Mouse (Mus musculus): ENCODE data around the gene Xpc. TPM values are rescaled to one million over a fixed set of nuclear protein-coding genes. Genes with fewer than 3 reads are reported as not detected.

Xpc gene
- polyA plus RNA-seq (2015; fragmentation: Nextera tagmentation; extraction: Ambion mirVana) = 28.9 and 30.3 TPM in 2 replicates

- H3K4me1 ChIP-seq (ENCODE audit: insufficient read depth, low read length) = peaks cover 28% of the 10 kb centered on the region
- peaks cover 32% of the 10 kb centered on the region for H3K36me3 ChIP-seq (ENCODE audit: insufficient read depth, low read length)
- ATAC-seq (ENCODE audit: low FRiP score, low TSS enrichment) = peak; percentile 99
- H3K9ac ChIP-seq (replicated peaks; ENCODE audit: low read length) = peak within 1 kb of the TSS; percentile 82
- H3K4me2 ChIP-seq (replicated peaks; ENCODE audit: low read depth, low read length) = peak within 1 kb of the TSS; percentile 77
- H3K4me3 ChIP-seq (ENCODE audit: low read length) = peak within 1 kb of the TSS; percentile 66
- H3K27me3 ChIP-seq (ENCODE audit: insufficient read depth, low read length) = no peaks in the 10 kb centered on the region
- H3K27ac ChIP-seq (ENCODE audit: low read length) = peak within 1 kb of the TSS; percentile 80
- WGBS = under 1% methylated on average over 80 of the region's 80 CpGs
- no peaks in the 10 kb centered on the region for H3K9me3 ChIP-seq (ENCODE audit: low read length)
Observed at GRCm38 (mm10) chr6:91515545-91516449, at the start of gene Xpc, which contains the start of gene Lsm3. Xpc (minus strand) TSS chr6:91515888. Lsm3 (plus strand) TSS chr6:91515928.

- H3K9ac ChIP-seq (replicated peaks; ENCODE audit: low read length) = no peak overlapping the region
- 72% methylated on average over 3 of the region's 3 CpGs for WGBS
Observed at GRCm38 (mm10) chr6:91563031-91563430, 47.3 kb upstream of the Xpc start.

GRCm38 (mm10) chr6:91560186-91560585 is 44.5 kb upstream of the Xpc start:
- WGBS = 89% methylated on average over 3 of the region's 3 CpGs
- no peak for ATAC-seq (ENCODE audit: low FRiP score, low TSS enrichment)

More at GRCm38 (mm10) chr6:91563031-91563430, 47.3 kb upstream of the Xpc start:
- Histone ChIP-seq H3K27ac (ENCODE audit: low read length) (no peak overlapping the region), H3K4me3 (ENCODE audit: low read length) (no peak overlapping the region), H3K9me3 (ENCODE audit: low read length) (no peaks in the 10 kb centered on the region), H3K27me3 (ENCODE audit: insufficient read depth, low read length) (no peaks in the 10 kb centered on the region), H3K4me2 (replicated peaks; ENCODE audit: low read depth, low read length) (no peak overlapping the region), H3K4me1 (ENCODE audit: insufficient read depth, low read length) (no peaks in the 10 kb centered on the region), H3K36me3 (ENCODE audit: insufficient read depth, low read length) (no peaks in the 10 kb centered on the region)
- no peak for ATAC-seq (ENCODE audit: low FRiP score, low TSS enrichment)

GRCm38 (mm10) chr6:91559371-91559770 is 43.7 kb upstream of the Xpc start:
- Histone ChIP-seq H3K27me3 (ENCODE audit: insufficient read depth, low read length) (no peaks in the 10 kb centered on the region), H3K4me2 (replicated peaks; ENCODE audit: low read depth, low read length) (no peak overlapping the region), H3K4me1 (ENCODE audit: insufficient read depth, low read length) (no peaks in the 10 kb centered on the region), H3K4me3 (ENCODE audit: low read length) (no peak overlapping the region), H3K9me3 (ENCODE audit: low read length) (no peaks in the 10 kb centered on the region), H3K9ac (replicated peaks; ENCODE audit: low read length) (no peak overlapping the region), H3K27ac (ENCODE audit: low read length) (no peak overlapping the region), H3K36me3 (ENCODE audit: insufficient read depth, low read length) (no peaks in the 10 kb centered on the region)
- 80% methylated on average over 4 of the region's 4 CpGs for WGBS
- ATAC-seq (ENCODE audit: low FRiP score, low TSS enrichment) = no peak

More at GRCm38 (mm10) chr6:91560186-91560585, 44.5 kb upstream of the Xpc start:
- no peak overlapping the region for H3K4me3 ChIP-seq (ENCODE audit: low read length)
- H3K27me3 ChIP-seq (ENCODE audit: insufficient read depth, low read length) = no peaks in the 10 kb centered on the region
- no peaks in the 10 kb centered on the region for H3K36me3 ChIP-seq (ENCODE audit: insufficient read depth, low read length)
- H3K9ac ChIP-seq (replicated peaks; ENCODE audit: low read length) = no peak overlapping the region
- H3K4me2 ChIP-seq (replicated peaks; ENCODE audit: low read depth, low read length) = no peak overlapping the region
- no peaks in the 10 kb centered on the region for H3K4me1 ChIP-seq (ENCODE audit: insufficient read depth, low read length)
- no peaks in the 10 kb centered on the region for H3K9me3 ChIP-seq (ENCODE audit: low read length)
- H3K27ac ChIP-seq (ENCODE audit: low read length) = no peak overlapping the region

GRCm38 (mm10) chr6:91558565-91558964 is 42.9 kb upstream of the Xpc start:
- Histone ChIP-seq H3K27ac (ENCODE audit: low read length) (no peak overlapping the region), H3K27me3 (ENCODE audit: insufficient read depth, low read length) (no peaks in the 10 kb centered on the region), H3K9me3 (ENCODE audit: low read length) (no peaks in the 10 kb centered on the region), H3K4me2 (replicated peaks; ENCODE audit: low read depth, low read length) (no peak overlapping the region), H3K36me3 (ENCODE audit: insufficient read depth, low read length) (no peaks in the 10 kb centered on the region), H3K4me3 (ENCODE audit: low read length) (no peak overlapping the region), H3K4me1 (ENCODE audit: insufficient read depth, low read length) (no peaks in the 10 kb centered on the region), H3K9ac (replicated peaks; ENCODE audit: low read length) (no peak overlapping the region)
- no peak for ATAC-seq (ENCODE audit: low FRiP score, low TSS enrichment)
- 49% methylated on average over 1 of the region's 1 CpGs for WGBS

GRCm38 (mm10) chr6:91552693-91553092 is 37.0 kb upstream of the Xpc start:
- no peaks in the 10 kb centered on the region for H3K9me3 ChIP-seq (ENCODE audit: low read length)
- no peaks in the 10 kb centered on the region for H3K27me3 ChIP-seq (ENCODE audit: insufficient read depth, low read length)
- H3K36me3 ChIP-seq (ENCODE audit: insufficient read depth, low read length) = no peaks in the 10 kb centered on the region
- 23% methylated on average over 3 of the region's 3 CpGs for WGBS
- no peak overlapping the region for H3K9ac ChIP-seq (replicated peaks; ENCODE audit: low read length)
- no peak overlapping the region for H3K4me3 ChIP-seq (ENCODE audit: low read length)
- no peak overlapping the region for H3K27ac ChIP-seq (ENCODE audit: low read length)
- 0 out of 2 replicates have a peak, but pooled peaks have one; percentile 50 for ATAC-seq (ENCODE audit: low FRiP score, low TSS enrichment)
- no peaks in the 10 kb centered on the region; the same call in 1 of the 2 replicates for H3K4me1 ChIP-seq (ENCODE audit: insufficient read depth, low read length)
- no peak overlapping the region for H3K4me2 ChIP-seq (replicated peaks; ENCODE audit: low read depth, low read length)

- Histone ChIP-seq H3K4me2 (replicated peaks; ENCODE audit: low read depth, low read length) (no peak overlapping the region), H3K27ac (ENCODE audit: low read length) (no peak overlapping the region), H3K9ac (replicated peaks; ENCODE audit: low read length) (no peak overlapping the region), H3K4me3 (ENCODE audit: low read length) (no peak overlapping the region), H3K27me3 (ENCODE audit: insufficient read depth, low read length) (no peaks in the 10 kb centered on the region), H3K4me1 (ENCODE audit: insufficient read depth, low read length) (peaks cover 1% of the 10 kb centered on the region; the same call in 1 of the 2 replicates), H3K36me3 (ENCODE audit: insufficient read depth, low read length) (no peaks in the 10 kb centered on the region), H3K9me3 (ENCODE audit: low read length) (no peaks in the 10 kb centered on the region)
- no peak for ATAC-seq (ENCODE audit: low FRiP score, low TSS enrichment)
- 98% methylated on average over 3 of the region's 3 CpGs for WGBS
Observed at GRCm38 (mm10) chr6:91551671-91552070, 36.0 kb upstream of the Xpc start.

- peak overlapping the region; percentile 38 for H3K27ac ChIP-seq (ENCODE audit: low read length)
- H3K36me3 ChIP-seq (ENCODE audit: insufficient read depth, low read length) = no peaks in the 10 kb centered on the region
- peak; percentile 30; the same call in 1 of the 2 replicates for ATAC-seq (ENCODE audit: low FRiP score, low TSS enrichment)
- H3K4me2 ChIP-seq (replicated peaks; ENCODE audit: low read depth, low read length) = no peak overlapping the region
- H3K27me3 ChIP-seq (ENCODE audit: insufficient read depth, low read length) = no peaks in the 10 kb centered on the region
- 27% methylated on average over 5 of the region's 5 CpGs for WGBS
- H3K9me3 ChIP-seq (ENCODE audit: low read length) = no peaks in the 10 kb centered on the region
- H3K9ac ChIP-seq (replicated peaks; ENCODE audit: low read length) = no peak overlapping the region
- H3K4me3 ChIP-seq (ENCODE audit: low read length) = no peak overlapping the region
- peaks cover 10% of the 10 kb centered on the region; the same call in 1 of the 2 replicates for H3K4me1 ChIP-seq (ENCODE audit: insufficient read depth, low read length)
Observed at GRCm38 (mm10) chr6:91549621-91550020, 33.9 kb upstream of the Xpc start.

GRCm38 (mm10) chr6:91547313-91547712 is 31.6 kb upstream of the Xpc start:
- H3K4me2 ChIP-seq (replicated peaks; ENCODE audit: low read depth, low read length) = no peak overlapping the region
- H3K4me1 ChIP-seq (ENCODE audit: insufficient read depth, low read length) = peaks cover 13% of the 10 kb centered on the region
- no peaks in the 10 kb centered on the region for H3K9me3 ChIP-seq (ENCODE audit: low read length)
- no peak overlapping the region for H3K9ac ChIP-seq (replicated peaks; ENCODE audit: low read length)
- H3K4me3 ChIP-seq (ENCODE audit: low read length) = no peak overlapping the region
- no peaks in the 10 kb centered on the region for H3K27me3 ChIP-seq (ENCODE audit: insufficient read depth, low read length)
- H3K36me3 ChIP-seq (ENCODE audit: insufficient read depth, low read length) = no peaks in the 10 kb centered on the region
- ATAC-seq (ENCODE audit: low FRiP score, low TSS enrichment) = no peak
- 59% methylated on average over 1 of the region's 1 CpGs for WGBS
- no peak overlapping the region for H3K27ac ChIP-seq (ENCODE audit: low read length)
